Mouse (Mus musculus): ENCODE data around the gene Rtbdn.

Gene Rtbdn

GRCm38 (mm10) chr8:84956768-84957167, 10.0 kb downstream of the Rtbdn start:
- DNase-seq (ENCODE audit: low spot score in 2 of 2), result peak in 1 of 2 experiments; percentile 58

DNA sequence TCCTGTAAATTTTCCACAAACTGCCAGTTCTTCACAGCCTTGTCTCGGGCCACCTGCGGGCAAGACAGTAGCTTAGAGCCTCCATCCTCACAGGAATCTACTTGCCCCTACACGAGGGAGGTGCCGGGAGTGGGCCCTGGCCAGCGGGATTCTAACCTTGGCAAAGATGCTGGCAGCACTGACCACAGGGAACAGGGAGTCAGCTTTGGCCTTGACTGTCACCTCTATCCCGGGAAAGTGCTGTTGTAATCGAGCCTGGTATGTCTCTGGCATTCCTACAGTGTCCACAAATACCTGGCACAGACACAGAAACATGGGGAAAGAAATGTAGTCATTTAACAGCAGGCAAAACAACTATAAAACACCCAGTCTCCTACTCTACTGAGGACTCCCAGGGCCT, 13.0 kb downstream of the Rtbdn start:
- no peak for DNase-seq (ENCODE audit: low spot score in 2 of 2)

GRCm38 (mm10) chr8:84963952-84964351, 17.2 kb downstream of the Rtbdn start:
- DNase-seq (ENCODE audit: low spot score in 2 of 2), result no peak

DNA sequence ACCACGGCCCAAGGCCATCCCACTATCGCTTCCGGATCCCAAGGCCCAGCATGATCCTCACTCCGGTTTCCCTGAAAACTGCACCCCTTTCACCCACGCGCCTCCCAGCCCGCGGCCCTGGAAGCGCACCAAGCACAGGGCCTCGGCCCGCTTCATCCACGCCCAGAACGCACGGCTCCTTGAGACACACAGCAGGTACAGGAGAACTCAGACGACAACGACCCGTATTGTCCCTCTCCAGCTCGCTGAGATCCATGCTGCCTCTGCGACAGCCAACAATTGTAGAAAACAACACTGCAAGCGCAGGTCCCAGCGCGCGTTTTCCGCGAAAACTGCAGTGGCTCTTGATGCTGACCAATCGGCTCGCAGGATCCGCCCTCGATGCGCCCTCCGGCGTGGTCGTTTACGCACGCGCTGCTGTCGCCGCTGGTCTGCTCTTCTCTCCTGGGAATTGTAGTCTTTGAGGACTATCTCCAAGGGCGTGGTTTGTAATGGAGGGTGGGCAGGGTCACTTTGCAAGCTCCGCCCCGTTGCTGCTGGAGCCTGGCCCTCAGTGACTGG, 19.0 kb downstream of the Rtbdn start:
- DNase-seq (ENCODE audit: low spot score in 2 of 2), result peak; percentile 95 to 96

DNA sequence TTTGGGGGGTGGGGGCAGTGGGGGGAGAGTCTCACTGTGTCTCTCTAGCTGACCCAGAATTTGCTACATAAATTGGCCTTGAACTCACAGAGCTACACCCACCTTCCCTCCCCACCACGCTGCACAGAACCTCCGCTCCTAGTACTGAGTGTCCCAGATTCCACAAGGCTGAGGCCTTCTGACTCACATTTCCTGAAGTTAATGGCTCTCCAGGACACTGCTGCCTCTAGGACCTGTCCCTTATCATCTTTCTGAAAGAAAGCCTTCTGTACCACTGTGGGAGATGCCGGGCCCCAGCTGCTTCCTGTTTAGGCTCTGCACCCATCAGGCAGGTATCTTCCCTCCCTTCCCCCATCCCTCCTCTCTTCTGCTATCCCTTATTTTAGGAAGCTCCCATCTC, 19.8 kb downstream of the Rtbdn start:
- no peak for DNase-seq (ENCODE audit: low spot score in 2 of 2)

- DNase-seq (ENCODE audit: low spot score in 2 of 2), result no peak
Observed at GRCm38 (mm10) chr8:84967532-84968304, 20.9 kb downstream of the Rtbdn start.

DNA sequence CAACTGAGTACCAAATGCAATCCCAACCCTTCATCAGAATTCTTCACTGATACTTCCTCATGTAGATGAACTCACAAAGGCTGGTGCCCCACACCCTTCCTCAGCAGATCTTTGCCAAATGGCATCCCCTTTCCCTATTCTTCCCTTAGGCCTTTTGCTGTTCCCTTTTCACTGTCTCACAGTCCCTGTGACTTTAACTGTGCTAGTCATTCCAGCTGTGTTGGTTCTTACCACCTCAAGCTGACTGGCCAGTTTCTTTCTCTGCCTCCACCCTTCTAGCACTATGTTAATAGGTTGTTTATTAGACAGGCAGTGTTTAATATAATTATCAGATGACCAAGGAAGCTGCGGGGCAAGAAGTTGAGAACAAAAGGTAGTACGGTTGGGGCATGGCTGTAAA, 21.9 kb downstream of the Rtbdn start:
- DNase-seq (ENCODE audit: low spot score in 2 of 2), result no peak

DNA sequence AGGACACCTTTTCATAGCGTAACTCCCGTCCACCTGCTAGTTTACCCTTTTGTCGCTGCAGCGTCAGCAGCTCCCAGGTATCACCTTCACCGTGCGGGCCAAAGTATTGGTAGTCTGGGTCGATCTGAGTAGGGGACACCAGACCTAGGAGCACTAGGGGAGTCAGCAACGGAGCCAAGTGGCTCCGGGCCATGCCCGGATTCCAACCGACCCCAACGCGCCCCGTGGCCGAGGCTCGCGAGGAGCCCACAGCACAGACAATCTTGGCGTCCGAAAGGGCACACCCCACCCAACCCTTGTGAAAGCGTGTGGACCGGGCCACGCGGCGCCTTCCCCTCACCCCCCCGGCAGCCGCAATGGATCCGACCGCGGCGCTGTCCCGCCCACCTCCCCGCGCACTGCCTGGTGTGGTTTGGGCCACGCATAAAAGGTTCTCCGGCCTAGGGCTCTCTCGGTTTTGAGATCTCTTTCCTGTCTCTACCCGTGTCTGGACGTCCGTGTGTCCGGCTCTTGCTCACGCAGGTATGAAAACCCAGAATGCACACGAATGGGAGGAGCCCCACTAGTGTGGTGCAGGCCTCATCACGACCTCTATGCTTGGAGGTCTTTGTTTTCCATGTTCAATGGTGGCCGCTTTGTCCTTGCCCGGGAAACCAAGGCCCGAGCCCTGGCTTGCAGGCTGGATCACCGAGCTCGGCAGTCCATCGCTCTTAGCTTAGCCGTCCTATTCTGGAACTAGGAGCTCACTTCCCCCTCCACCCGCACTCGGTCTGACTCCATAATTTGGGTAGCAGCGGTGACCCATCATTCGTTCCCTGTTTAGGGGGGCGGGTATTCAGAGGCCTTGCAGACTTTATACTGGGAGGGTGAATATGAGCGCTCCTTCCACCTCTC, 22.7 kb downstream of the Rtbdn start, which contains the start of the genes Gm49661, Prdx2 and Rnaseh2a:
Gm49661 (minus strand) TSS at position 193 of the 894 bp plus-strand sequence.
Prdx2 (plus strand) TSS at position 347 of the 894 bp plus-strand sequence.
Rnaseh2a (minus strand) TSS at position 527 of the 894 bp plus-strand sequence.
- DNase-seq (ENCODE audit: low spot score in 2 of 2), result peak in 1 of 2 experiments; percentile 64

GRCm38 (mm10) chr8:84970135-84970790, 23.5 kb downstream of the Rtbdn start:
- DNase-seq (ENCODE audit: low spot score in 2 of 2), result no peak

DNA sequence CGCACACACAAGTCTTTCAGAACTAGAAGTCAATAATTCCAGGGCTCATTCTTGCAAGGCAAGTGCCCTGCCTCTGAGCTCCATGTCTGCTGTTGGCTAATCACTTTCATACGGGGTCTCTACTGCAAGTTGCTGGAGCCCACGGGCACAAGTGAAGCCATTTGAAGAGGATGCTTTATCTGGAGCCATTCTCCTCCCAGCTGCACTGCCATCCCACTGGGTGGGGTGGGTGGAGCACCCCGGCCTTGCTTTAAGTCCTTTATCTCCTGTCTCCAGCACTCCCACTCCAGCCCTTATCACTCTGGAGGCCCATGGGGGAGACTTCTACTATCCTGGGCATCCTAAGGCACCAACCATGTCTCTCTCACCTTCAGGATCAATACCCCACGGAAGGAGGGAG, 24.1 kb downstream of the Rtbdn start:
- no peak for DNase-seq (ENCODE audit: low spot score in 2 of 2)

GRCm38 (mm10) chr8:84973079-84973478, 26.3 kb downstream of the Rtbdn start:
- DNase-seq (ENCODE audit: low spot score in 2 of 2), result no peak

DNA sequence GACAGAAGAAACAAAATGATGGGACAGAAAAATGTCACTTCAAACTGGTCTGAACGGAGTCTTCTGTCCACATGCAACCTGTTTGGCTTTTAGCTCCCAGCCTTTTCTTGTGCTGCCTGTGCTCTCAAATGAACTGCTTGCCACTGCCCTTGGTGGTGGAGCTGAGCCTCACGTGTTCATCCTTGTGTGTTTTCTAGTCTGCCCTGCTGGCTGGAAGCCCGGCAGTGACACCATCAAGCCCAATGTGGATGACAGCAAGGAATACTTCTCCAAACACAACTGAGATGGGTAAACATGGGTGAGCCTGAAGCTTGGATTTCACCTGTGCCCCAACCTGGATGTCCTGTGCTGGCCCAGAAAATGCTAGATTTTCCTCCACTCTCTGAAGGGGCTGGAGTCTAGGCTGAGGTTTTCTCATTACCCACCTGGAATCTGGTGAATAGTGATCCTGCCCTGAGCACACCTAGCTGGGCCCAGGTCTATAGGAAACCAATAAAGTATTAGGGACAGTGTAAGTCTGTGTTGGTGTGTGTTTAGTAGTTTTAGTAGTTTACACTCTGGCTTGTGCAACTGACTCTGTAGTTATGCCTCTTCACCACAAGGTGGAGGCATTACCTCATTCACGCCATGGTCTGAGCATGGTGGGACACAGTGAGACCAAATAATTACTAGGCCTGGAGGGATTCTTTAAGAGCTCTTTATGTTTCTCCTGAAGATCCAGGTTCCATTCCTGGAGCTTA, 27.2 kb downstream of the Rtbdn start:
- DNase-seq (ENCODE audit: low spot score in 2 of 2), result no peak

DNA sequence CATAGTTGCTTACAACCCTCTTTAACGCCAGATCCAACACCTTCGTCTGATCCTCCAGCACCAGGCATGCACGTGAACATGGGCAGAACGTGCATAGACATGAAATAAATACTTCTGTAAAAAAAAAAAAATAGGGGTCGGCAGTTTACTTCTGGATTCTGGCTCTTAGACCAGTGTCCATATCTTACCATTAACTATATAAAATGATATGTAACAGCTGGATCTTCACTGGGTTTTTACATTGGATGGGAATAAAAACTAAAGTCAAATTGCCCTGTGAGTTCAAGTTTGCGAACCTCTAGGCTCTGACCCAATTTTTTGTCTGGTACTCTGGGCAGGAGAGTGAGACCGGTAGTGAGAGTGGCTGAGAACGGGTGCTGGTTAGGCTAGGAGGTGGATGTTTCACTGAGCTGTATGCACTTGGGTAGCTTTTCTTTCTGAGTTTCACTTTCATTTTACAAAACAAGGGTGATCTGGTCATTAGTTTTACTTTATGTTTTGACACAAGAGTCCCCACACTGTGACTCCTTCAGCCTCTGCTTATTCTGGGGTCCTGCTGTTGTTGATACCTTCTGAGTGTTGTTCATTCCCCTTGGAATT, 27.9 kb downstream of the Rtbdn start:
- DNase-seq (ENCODE audit: low spot score in 2 of 2), result no peak

- no peak for DNase-seq (ENCODE audit: low spot score in 2 of 2)
Observed at GRCm38 (mm10) chr8:84975434-84975833, 28.6 kb downstream of the Rtbdn start.

GRCm38 (mm10) chr8:84976031-84976762, 29.4 kb downstream of the Rtbdn start:
- DNase-seq (ENCODE audit: low spot score in 2 of 2), result peak; percentile 92 to 94

GRCm38 (mm10) chr8:84976763-84977434, 30.1 kb downstream of the Rtbdn start:
- no peak for DNase-seq (ENCODE audit: low spot score in 2 of 2)

DNA sequence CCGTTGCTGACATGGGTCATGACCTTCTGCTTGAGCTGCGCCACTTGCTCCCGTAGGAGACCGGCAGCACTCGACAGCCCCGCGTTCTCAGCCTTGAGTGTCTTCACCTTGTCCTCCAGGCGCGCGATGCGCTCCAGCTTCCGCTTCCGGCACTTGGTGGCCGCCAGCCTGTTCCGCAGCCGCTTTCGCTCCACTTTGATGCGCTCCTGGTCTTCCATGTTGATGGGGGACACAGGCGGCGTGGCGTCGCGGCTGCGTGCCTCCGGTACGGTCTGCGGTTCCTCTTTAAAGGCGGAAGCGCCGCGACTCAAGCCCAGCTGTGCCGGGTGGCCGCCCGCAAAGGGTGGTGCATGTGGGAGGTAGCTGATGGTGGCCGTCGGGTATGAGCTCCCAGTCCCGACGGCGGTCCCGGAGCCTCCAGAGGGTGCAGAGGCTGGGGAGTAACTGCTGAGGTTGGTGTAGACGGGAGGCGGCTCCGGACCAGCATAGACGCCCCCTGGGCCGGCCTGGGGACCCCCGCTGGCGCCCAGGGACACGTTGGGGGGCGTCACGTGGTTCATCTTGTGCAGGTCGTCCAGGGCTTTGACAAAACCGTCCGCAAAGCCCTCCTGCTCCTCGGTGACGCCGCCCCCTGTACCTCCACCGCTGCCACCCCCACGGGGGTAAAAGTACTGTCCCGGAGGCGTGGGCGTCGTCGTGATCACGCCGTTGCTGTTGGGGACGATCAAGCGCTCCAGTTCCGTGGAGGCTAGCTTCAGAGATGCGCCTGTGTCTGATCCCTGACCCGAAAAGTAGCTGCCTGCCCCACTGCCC, 30.9 kb downstream of the Rtbdn start:
- peak; percentile 60 to 64 for DNase-seq (ENCODE audit: low spot score in 2 of 2)

- peak; percentile 95 to 97 for DNase-seq (ENCODE audit: low spot score in 2 of 2)
Observed at GRCm38 (mm10) chr8:84978248-84978940, 31.6 kb downstream of the Rtbdn start, which contains the start of gene Junb. TSS of gene Junb (minus strand) at chr8:84978718.

All from right cerebral cortex, postnatal 36 days (tissue).